Mouse (Mus musculus) CH12.LX (cell line): ENCODE measurements at regions not wholly inside any gene's neighbourhood (a gene's known extent, or its start where the extent isn't known, plus 50 kb on each side); places are given as distances from the start of the nearest gene placed in this dataset.

Experiments used
- DNase-seq: peaks from one replicate; pipeline ENCODE4 v3.0.0-alpha.2; 2013; ENCODE audit errors: extremely low read depth
- H3K27ac ChIP-seq: 2 replicates; pipeline ENCODE4 v1.5.1; 2012; ENCODE audit warnings: low read depth, mild to moderate bottlenecking, control low read depth, moderate library complexity; ENCODE audit not compliant: insufficient read depth
- H3K27me3 ChIP-seq: replicated peaks from 2 replicates; pipeline ENCODE3; 2012; ENCODE audit warnings: inconsistent platforms
- H3K36me3 ChIP-seq, 2 experiments: replicated peaks in 1 of 2; 2 replicates each; pipeline versions ENCODE3 to v1.6.1; 2012; ENCODE audit warnings: inconsistent platforms in 1 of 2, low read length in 1 of 2, mild to moderate bottlenecking in 1 of 2, mixed read lengths in 1 of 2, moderate library complexity in 1 of 2; ENCODE audit not compliant: control insufficient read depth in 1 of 2, insufficient read depth in 1 of 2
- H3K4me1 ChIP-seq, 2 experiments: 2 replicates each; pipeline ENCODE4 v1.6.1; 2012; ENCODE audit warnings: inconsistent platforms in 1 of 2, moderate library complexity in 1 of 2; ENCODE audit not compliant: insufficient read depth in 2 of 2, control insufficient read depth in 1 of 2
- H3K4me2 ChIP-seq: 2 replicates; pipeline ENCODE4 v1.6.1; 2012; ENCODE audit warnings: low read depth, mild to moderate bottlenecking, control low read depth; ENCODE audit not compliant: poor library complexity, insufficient read depth, severe bottlenecking
- H3K4me3 ChIP-seq, 3 experiments: fragments of 150-350 bp in 1 of 3; sonication (generic) in 1 of 3; replicated peaks in 1 of 3; 2 replicates each; pipeline versions ENCODE3 to v1.5.1; 2011 to 2012; ENCODE audit warnings: low read depth in 2 of 3, low read length in 2 of 3, mild to moderate bottlenecking in 2 of 3, moderate library complexity in 2 of 3, control low read depth in 1 of 3, improper control_type of control experiment in 1 of 3, inconsistent platforms in 1 of 3, mixed read lengths in 1 of 3; ENCODE audit not compliant: poor library complexity in 1 of 3
- H3K79me2 ChIP-seq: replicated peaks from 2 replicates; pipeline ENCODE4 v1.6.1; 2012; ENCODE audit warnings: mild to moderate bottlenecking, moderate library complexity; ENCODE audit not compliant: control insufficient read depth, poor library complexity, insufficient read depth, severe bottlenecking; ENCODE audit errors: extremely low read depth
- H3K9ac ChIP-seq: 2 replicates; pipeline ENCODE4 v1.6.1; 2012; ENCODE audit warnings: low read depth, mild to moderate bottlenecking, control low read depth, moderate library complexity; ENCODE audit not compliant: insufficient read depth
- H3K9me3 ChIP-seq: replicated peaks from 2 replicates; pipeline ENCODE3; 2012; ENCODE audit warnings: low read length, inconsistent platforms, mixed read lengths
- CHD1 ChIP-seq: IDR thresholded peaks from 2 replicates; pipeline ENCODE4 v1.6.1; 2012; ENCODE audit warnings: low read depth, low read length, improper control_type of control experiment, inconsistent platforms
- CTCF ChIP-seq, 2 experiments: IDR thresholded peaks in 1 of 2; conservative IDR thresholded peaks in 1 of 2; 2 replicates each; pipeline ENCODE4 v1.5.1; 2011 to 2012; ENCODE audit warnings: low read depth in 2 of 2, low read length in 2 of 2, improper control_type of control experiment in 1 of 2, inconsistent platforms in 1 of 2, mild to moderate bottlenecking in 1 of 2, moderate library complexity in 1 of 2
- ELF1 ChIP-seq: IDR thresholded peaks from 2 replicates; pipeline ENCODE4 v1.6.1; 2014; ENCODE audit warnings: low read depth, mild to moderate bottlenecking, inconsistent platforms, low read length, improper control_type of control experiment
- EP300 ChIP-seq: IDR thresholded peaks from 2 replicates; pipeline ENCODE4 v1.6.1; 2011; ENCODE audit warnings: low read length, improper control_type of control experiment
- ETS1 ChIP-seq: conservative IDR thresholded peaks from 2 replicates; pipeline ENCODE4 v1.6.1; 2012; ENCODE audit warnings: low read depth, mild to moderate bottlenecking, inconsistent platforms, low read length, improper control_type of control experiment, moderate library complexity
- HCFC1 ChIP-seq: IDR thresholded peaks from 2 replicates; pipeline ENCODE4 v1.6.1; 2012; ENCODE audit warnings: low read depth, mild to moderate bottlenecking, inconsistent platforms, low read length, improper control_type of control experiment
- JUND ChIP-seq: conservative IDR thresholded peaks from 2 replicates; pipeline ENCODE4 v1.6.1; 2011; ENCODE audit warnings: low read depth, low read length, improper control_type of control experiment
- KAT2A ChIP-seq: IDR thresholded peaks from 2 replicates; pipeline ENCODE4 v1.6.1; 2012; ENCODE audit warnings: low read length, improper control_type of control experiment, inconsistent platforms; ENCODE audit not compliant: insufficient replicate concordance
- MAFK ChIP-seq: IDR thresholded peaks from 2 replicates; pipeline ENCODE4 v1.6.1; 2011; ENCODE audit warnings: low read length, improper control_type of control experiment; ENCODE audit not compliant: insufficient replicate concordance
- MAX ChIP-seq: IDR thresholded peaks from 2 replicates; pipeline ENCODE4 v1.6.1; 2011; ENCODE audit warnings: low read length, improper control_type of control experiment
- MAZ ChIP-seq: IDR thresholded peaks from 2 replicates; pipeline ENCODE4 v1.6.1; 2012; ENCODE audit warnings: low read depth, mild to moderate bottlenecking, inconsistent platforms, low read length, improper control_type of control experiment, moderate library complexity
- MEF2A ChIP-seq: IDR thresholded peaks from 2 replicates; pipeline ENCODE4 v1.6.1; 2014; ENCODE audit warnings: low read depth, mild to moderate bottlenecking, inconsistent platforms, low read length, improper control_type of control experiment, borderline replicate concordance
- MXI1 ChIP-seq: IDR thresholded peaks from 2 replicates; pipeline ENCODE4 v1.6.1; 2011; ENCODE audit warnings: mild to moderate bottlenecking, low read depth, low read length, improper control_type of control experiment
- NRF1 ChIP-seq: IDR thresholded peaks from 2 replicates; pipeline ENCODE4 v1.6.1; 2014; ENCODE audit warnings: low read depth, mild to moderate bottlenecking, inconsistent platforms, low read length, improper control_type of control experiment, moderate library complexity
- PAX5 ChIP-seq: IDR thresholded peaks from 2 replicates; pipeline ENCODE4 v1.6.1; 2012; ENCODE audit warnings: low read length, inconsistent platforms, mixed read lengths
- RAD21 ChIP-seq: IDR thresholded peaks from 2 replicates; pipeline ENCODE4 v1.6.1; 2011; ENCODE audit warnings: low read depth, mild to moderate bottlenecking, low read length, improper control_type of control experiment, moderate library complexity
- RCOR1 ChIP-seq: conservative IDR thresholded peaks from 2 replicates; pipeline ENCODE4 v1.6.1; 2012; ENCODE audit warnings: low read depth, mild to moderate bottlenecking, inconsistent platforms, low read length, improper control_type of control experiment
- SIN3A ChIP-seq: IDR thresholded peaks from 2 replicates; pipeline ENCODE4 v1.6.1; 2012; ENCODE audit warnings: low read length, improper control_type of control experiment, inconsistent platforms
- SMC3 ChIP-seq: IDR thresholded peaks from 2 replicates; pipeline ENCODE4 v1.6.1; 2011; ENCODE audit warnings: low read depth, low read length, improper control_type of control experiment
- TBP ChIP-seq: conservative IDR thresholded peaks from 2 replicates; pipeline ENCODE4 v1.6.1; 2011; ENCODE audit warnings: low read depth, low read length, improper control_type of control experiment
- TCF12 ChIP-seq: IDR thresholded peaks from 2 replicates; pipeline ENCODE4 v1.6.1; 2014; ENCODE audit warnings: low read depth, mild to moderate bottlenecking, inconsistent platforms, low read length, improper control_type of control experiment
- UBTF ChIP-seq: IDR thresholded peaks from 2 replicates; pipeline ENCODE4 v1.6.1; 2012; ENCODE audit warnings: low read depth, mild to moderate bottlenecking, inconsistent platforms, low read length, improper control_type of control experiment, moderate library complexity
- USF1 ChIP-seq: IDR thresholded peaks from 2 replicates; pipeline ENCODE4 v1.6.1; 2014; ENCODE audit warnings: low read depth, mild to moderate bottlenecking, inconsistent platforms, low read length, improper control_type of control experiment
- USF2 ChIP-seq: conservative IDR thresholded peaks from 2 replicates; pipeline ENCODE4 v1.6.1; 2011; ENCODE audit warnings: low read depth, low read length, improper control_type of control experiment
- ZC3H11A ChIP-seq: IDR thresholded peaks from 2 replicates; pipeline ENCODE4 v1.6.1; 2012; ENCODE audit warnings: low read depth, mild to moderate bottlenecking, inconsistent platforms, low read length, improper control_type of control experiment
- ZMIZ1 ChIP-seq: IDR thresholded peaks from 2 replicates; pipeline ENCODE4 v1.6.1; 2012; ENCODE audit warnings: low read depth, mild to moderate bottlenecking, inconsistent platforms, low read length, improper control_type of control experiment
- dilution Hi-C: fragments of 300-500 bp; cut with MboI; formaldehyde crosslinking; loops from 2 replicates; pipeline ENCODE4 v1.14.3; 2020; ENCODE audit warnings: low sequenced_read_pairs; ENCODE audit not compliant: extremely low pct_unique_long_range_greater_than_20kb, extremely low pct_ligation_motif_present
- in situ Hi-C: fragments of 300-500 bp; cut with MboI; formaldehyde crosslinking; loops from 3 replicates; pipeline ENCODE4 v1.14.3; 2019; ENCODE audit warnings: low sequenced_read_pairs, low pct_ligation_motif_present, low pct_unique_long_range_greater_than_20kb, mixed read lengths

DNA sequence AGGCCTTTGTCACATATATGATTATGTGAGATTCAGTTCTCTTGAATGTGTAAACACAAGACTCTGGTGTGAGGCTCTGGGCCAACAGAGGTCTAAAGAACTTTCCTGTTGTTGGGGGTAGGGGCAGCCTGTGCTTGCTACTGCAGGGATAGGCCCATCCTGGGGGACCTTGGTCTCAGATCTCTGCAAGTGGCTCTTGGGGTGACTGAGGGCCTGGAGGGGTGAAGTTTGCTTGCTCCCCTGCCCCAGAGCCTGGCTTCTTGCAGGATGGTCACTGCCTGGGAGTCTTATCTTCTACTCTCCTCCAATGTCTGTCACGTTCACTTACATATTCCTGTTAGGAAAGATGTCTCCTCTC is 121.8 kb upstream of the Arhgap5 start:
- dilution Hi-C loops (no loop called here), in situ Hi-C loops (loop anchor here (25.0 kb wide), 1 partner anchor 230 kb away; no protein-coding TSS in a partner anchor)
- DNase-seq = no peak
- Histone ChIP-seq H3K79me2 (no peaks in the 10 kb centered on the region), H3K27ac (no peak overlapping the region), H3K4me2 (no peak overlapping the region), H3K9ac (no peak overlapping the region), H3K4me3 (no peak overlapping the region), H3K4me1 (peaks cover 0 to 12% of the 10 kb centered on the region in 2 experiments; a peak in 2 of 4 replicates), H3K27me3 (no peaks in the 10 kb centered on the region), H3K36me3 (no peaks in the 10 kb centered on the region), H3K9me3 (no peaks in the 10 kb centered on the region)
- TF ChIP-seq ZC3H11A = no peak
- TF ChIP-seq ELF1 = no peak
- TF ChIP-seq JUND = no peak
- TF ChIP-seq RCOR1 = no peak
- TF ChIP-seq CTCF (conservative IDR thresholded peaks at IDR 0.05 in 1 of 2, IDR thresholded peaks at IDR 0.05 in 1 of 2; ENCODE audit: low read depth in 2 of 2, low read length in 2 of 2) = no peak
- no peak for TF ChIP-seq MAFK
- no peak for TF ChIP-seq USF1
- TF ChIP-seq CHD1 = no peak
- TF ChIP-seq MEF2A = no peak
- TF ChIP-seq MXI1 = no peak
- no peak for TF ChIP-seq ZMIZ1

- DNase-seq = peak; percentile 72
- no peaks in the 10 kb centered on the region for H3K27me3 ChIP-seq
- peaks cover 0 to 12% of the 10 kb centered on the region in 2 experiments; a peak in 2 of 4 replicates for H3K4me1 ChIP-seq
- no peaks in the 10 kb centered on the region for H3K9me3 ChIP-seq
- dilution Hi-C loops = no loop called here
- H3K36me3 ChIP-seq = no peaks in the 10 kb centered on the region
- H3K27ac ChIP-seq = no peak overlapping the region
- no peak overlapping the region for H3K9ac ChIP-seq
- TF ChIP-seq ZMIZ1 (no peak), SIN3A (no peak), MEF2A (no peak), UBTF (no peak), MAZ (no peak), ELF1 (no peak), TCF12 (no peak), PAX5 (no peak), CTCF (conservative IDR thresholded peaks at IDR 0.05 in 1 of 2, IDR thresholded peaks at IDR 0.05 in 1 of 2; ENCODE audit: low read depth in 2 of 2, low read length in 2 of 2) (peak in 1 of 2 experiments; percentile 35; a peak in 2 of 4 replicates), ETS1 (no peak), EP300 (no peak), TBP (no peak), RAD21 (peak; percentile 9), NRF1 (no peak), KAT2A (no peak), SMC3 (0 out of 2 replicates have a peak, but pooled peaks have one; percentile 18), HCFC1 (no peak), USF2 (no peak), MAX (no peak)
- in situ Hi-C loops = loop anchor here (25.0 kb wide), 1 partner anchor 229 kb away; no protein-coding TSS in a partner anchor
- peak overlapping the region; percentile 42 for H3K4me2 ChIP-seq
- no peaks in the 10 kb centered on the region for H3K79me2 ChIP-seq
- H3K4me3 ChIP-seq = no peak overlapping the region
Observed at GRCm38 (mm10) chr12:52382832-52383580, 120.8 kb upstream of the Arhgap5 start.
